Mouse (Mus musculus) G1E (cell line): ENCODE results near the gene Nxpe3.

Experiments used
- CTCF ChIP-seq: IDR thresholded peaks from 2 replicates; pipeline ENCODE4 v1.5.1; 2012; ENCODE audit warnings: low read depth, low read length, inconsistent platforms, mixed read lengths
- GATA1 ChIP-seq: IDR thresholded peaks from 2 replicates; pipeline ENCODE4 v1.6.1; 2012; ENCODE audit warnings: borderline replicate concordance, low read length, inconsistent platforms, mixed read lengths
- GATA2 ChIP-seq: IDR thresholded peaks from 2 replicates; pipeline ENCODE4 v1.6.1; 2012; ENCODE audit warnings: low read depth, low read length, inconsistent platforms, borderline replicate concordance
- POLR2AphosphoS5 ChIP-seq: IDR thresholded peaks from 2 replicates; pipeline ENCODE4 v1.6.1; 2012; ENCODE audit warnings: low read depth, low read length, inconsistent platforms; ENCODE audit not compliant: insufficient replicate concordance
- TAL1 ChIP-seq: conservative IDR thresholded peaks from 2 replicates; pipeline ENCODE4 v1.6.1; 2012; ENCODE audit warnings: low read depth, low read length, inconsistent platforms, mixed read lengths

GRCm38 (mm10) chr16:55940781-55941180, 45.7 kb upstream of the Nxpe3 start:
- no peak for TF ChIP-seq CTCF
- no peak for TF ChIP-seq TAL1
- TF ChIP-seq GATA1: no peak
- no peak for TF ChIP-seq GATA2
- no peak for TF ChIP-seq POLR2AphosphoS5
